Mouse (Mus musculus): ENCODE measurements around the gene Glipr2. TPM values are rescaled to one million over a fixed set of nuclear protein-coding genes. Genes with fewer than 3 reads are reported as not detected.

Gene Glipr2
- polyA plus RNA-seq, 1 experiment from 2014 or later, result 70.9 TPM

DNA sequence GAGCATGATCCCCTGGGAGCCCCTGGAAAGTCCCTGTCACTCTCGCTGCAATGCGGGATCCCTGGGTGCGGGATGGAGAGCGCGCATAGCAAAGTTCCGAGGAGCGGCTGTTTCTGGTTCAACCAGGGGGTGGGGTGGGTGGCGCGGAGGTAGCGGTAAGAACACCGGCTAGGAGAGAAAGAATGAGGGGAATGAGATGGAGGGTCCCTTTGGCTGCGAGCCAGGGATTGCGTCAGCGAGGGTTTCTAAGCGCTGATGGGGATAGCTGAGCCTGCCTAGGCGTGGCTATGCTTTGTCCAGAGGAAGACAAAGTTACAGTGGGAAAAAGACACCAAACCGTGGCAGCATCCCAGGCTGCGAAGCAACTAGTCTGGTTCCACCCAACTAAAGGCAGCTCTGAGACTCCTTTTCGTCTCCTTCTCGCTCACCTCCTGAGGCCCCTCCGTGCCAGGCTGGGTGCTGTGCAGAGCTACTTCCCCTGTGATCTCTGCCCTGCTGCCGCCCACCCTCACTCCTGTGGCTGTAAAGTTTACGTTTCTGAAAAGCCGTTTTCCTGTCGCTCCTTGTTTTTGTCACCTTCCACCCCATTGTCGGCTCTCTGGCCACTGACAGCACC lies 753 bp downstream of the Glipr2 start:
- no peaks in the 10 kb centered on the region for H3K36me3 ChIP-seq
- H3K4me1 ChIP-seq (replicated peaks), result peaks cover 22% of the 10 kb centered on the region
- H3K4me2 ChIP-seq, result peak overlapping the region; percentile 90
- H3K4me3 ChIP-seq, result peak overlapping the region; percentile 77
- no peaks in the 10 kb centered on the region; the same call in 1 of the 2 replicates for H3K27me3 ChIP-seq
- WGBS, result under 1% methylated on average over 26 of the region's 26 CpGs
- peak overlapping the region; percentile 85 for H3K9ac ChIP-seq
- ATAC-seq (ENCODE audit: low read depth), result peak; percentile 87
- peak overlapping the region; percentile 90 for H3K27ac ChIP-seq (replicated peaks)
- no peaks in the 10 kb centered on the region for H3K9me3 ChIP-seq

DNA sequence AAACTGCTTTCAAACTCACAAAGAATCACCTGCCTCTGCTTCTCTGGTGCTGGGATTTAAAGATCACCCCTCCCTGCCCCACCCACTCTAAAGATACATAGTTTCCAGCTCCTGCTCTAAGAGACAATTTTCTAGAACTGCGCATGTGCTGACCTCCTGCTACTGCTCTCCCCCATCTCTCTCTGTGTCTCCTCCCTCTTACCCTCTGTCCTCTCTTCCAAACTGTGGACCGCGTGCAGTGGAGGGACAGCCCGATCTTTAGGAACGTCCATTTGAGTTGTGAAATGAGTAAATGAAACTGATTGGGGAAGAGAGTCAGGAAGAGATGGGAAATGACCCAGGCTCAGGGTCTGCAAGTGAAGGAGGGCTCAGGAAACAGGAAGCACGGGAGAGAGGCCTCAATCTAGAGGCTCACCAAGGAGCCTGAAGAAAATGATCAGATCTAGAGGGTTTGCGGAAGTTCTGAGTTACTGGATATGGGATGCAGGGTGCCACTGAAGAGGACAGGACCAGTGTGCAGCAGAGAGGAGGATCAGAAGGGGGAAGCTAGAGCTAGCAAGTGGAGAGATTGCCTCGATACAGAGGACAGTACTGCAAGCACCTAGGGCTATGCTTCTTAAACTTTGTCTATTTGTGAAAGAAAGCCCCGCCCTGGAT lies 2.5 kb downstream of the Glipr2 start:
- 73% methylated on average over 9 of the region's 9 CpGs for whole genome bisulfite sequencing
- H3K27ac ChIP-seq (replicated peaks), result no peak overlapping the region
- no peak for ATAC-seq (ENCODE audit: low read depth)
- 0 out of 2 replicates have a peak overlapping the region, but pooled peaks have one; percentile 4 for H3K9ac ChIP-seq
- no peaks in the 10 kb centered on the region for H3K36me3 ChIP-seq
- no peak overlapping the region for H3K4me3 ChIP-seq
- peaks cover 22% of the 10 kb centered on the region for H3K4me1 ChIP-seq (replicated peaks)
- no peaks in the 10 kb centered on the region; the same call in 1 of the 2 replicates for H3K27me3 ChIP-seq
- H3K9me3 ChIP-seq, result no peaks in the 10 kb centered on the region
- H3K4me2 ChIP-seq, result peak overlapping the region; percentile 90

DNA sequence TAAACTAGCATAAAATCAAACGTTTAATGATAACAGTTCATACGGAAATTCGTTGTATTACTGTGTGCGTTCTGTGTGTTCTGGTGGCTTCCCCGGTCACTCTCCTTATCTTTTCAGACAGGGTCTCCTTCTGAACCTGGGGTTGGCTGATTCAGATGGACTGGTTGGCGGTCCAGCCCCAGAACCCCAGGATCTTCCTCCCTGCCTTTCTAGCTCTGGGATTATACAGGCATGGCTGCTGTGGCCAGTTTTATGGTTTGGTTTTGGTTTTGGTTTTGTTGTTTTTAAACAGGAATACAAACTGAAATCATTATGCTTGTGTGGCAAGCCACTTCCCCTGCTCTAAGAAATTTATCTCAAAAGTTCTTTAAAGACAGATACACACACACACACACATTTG lies 3.0 kb downstream of the Glipr2 start:
- H3K27ac ChIP-seq (replicated peaks), result no peak overlapping the region
- peaks cover 22% of the 10 kb centered on the region for H3K4me1 ChIP-seq (replicated peaks)
- no peaks in the 10 kb centered on the region for H3K36me3 ChIP-seq
- no peak for ATAC-seq (ENCODE audit: low read depth)
- no peak overlapping the region for H3K9ac ChIP-seq
- 91% methylated on average over 6 of the region's 6 CpGs for WGBS
- no peaks in the 10 kb centered on the region for H3K9me3 ChIP-seq
- H3K27me3 ChIP-seq, result no peaks in the 10 kb centered on the region; the same call in 1 of the 2 replicates
- H3K4me2 ChIP-seq, result peak overlapping the region; percentile 90; the same call in 1 of the 2 replicates
- no peak overlapping the region for H3K4me3 ChIP-seq

DNA sequence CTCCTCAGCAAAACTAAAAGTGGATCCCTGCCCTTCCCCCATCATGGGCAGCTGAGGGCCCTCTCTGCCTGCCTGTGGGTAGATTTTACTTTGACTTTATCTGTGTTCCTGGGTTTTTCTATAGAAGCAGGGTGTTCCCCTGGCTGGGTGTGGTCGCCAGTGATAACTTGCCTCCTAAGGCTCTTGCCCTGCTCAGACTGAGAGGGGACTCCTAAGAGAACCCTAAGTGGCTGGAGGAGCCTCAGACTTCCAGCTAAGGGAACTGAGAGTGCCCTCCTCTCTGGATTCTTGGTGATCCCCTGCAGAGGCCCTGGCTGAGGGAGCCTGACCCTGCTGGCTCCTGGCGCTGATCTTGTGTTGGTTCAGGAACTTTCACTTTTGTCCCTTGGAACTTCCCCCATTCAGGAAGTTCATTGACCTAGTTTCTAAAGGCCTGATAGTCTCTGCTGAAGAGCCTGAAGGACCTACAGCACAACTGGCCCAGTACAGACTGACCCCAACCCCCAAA lies 7.2 kb downstream of the Glipr2 start:
- WGBS, result 53% methylated on average over 2 of the region's 2 CpGs
- no peak overlapping the region for H3K9ac ChIP-seq
- no peaks in the 10 kb centered on the region for H3K27me3 ChIP-seq
- H3K4me1 ChIP-seq (replicated peaks), result peaks cover 25% of the 10 kb centered on the region
- H3K9me3 ChIP-seq, result no peaks in the 10 kb centered on the region
- ATAC-seq (ENCODE audit: low read depth), result no peak
- no peak overlapping the region for H3K4me3 ChIP-seq
- H3K27ac ChIP-seq (replicated peaks), result no peak overlapping the region
- H3K4me2 ChIP-seq, result no peak overlapping the region
- H3K36me3 ChIP-seq, result peaks cover 3% of the 10 kb centered on the region; the same call in 1 of the 2 replicates

DNA sequence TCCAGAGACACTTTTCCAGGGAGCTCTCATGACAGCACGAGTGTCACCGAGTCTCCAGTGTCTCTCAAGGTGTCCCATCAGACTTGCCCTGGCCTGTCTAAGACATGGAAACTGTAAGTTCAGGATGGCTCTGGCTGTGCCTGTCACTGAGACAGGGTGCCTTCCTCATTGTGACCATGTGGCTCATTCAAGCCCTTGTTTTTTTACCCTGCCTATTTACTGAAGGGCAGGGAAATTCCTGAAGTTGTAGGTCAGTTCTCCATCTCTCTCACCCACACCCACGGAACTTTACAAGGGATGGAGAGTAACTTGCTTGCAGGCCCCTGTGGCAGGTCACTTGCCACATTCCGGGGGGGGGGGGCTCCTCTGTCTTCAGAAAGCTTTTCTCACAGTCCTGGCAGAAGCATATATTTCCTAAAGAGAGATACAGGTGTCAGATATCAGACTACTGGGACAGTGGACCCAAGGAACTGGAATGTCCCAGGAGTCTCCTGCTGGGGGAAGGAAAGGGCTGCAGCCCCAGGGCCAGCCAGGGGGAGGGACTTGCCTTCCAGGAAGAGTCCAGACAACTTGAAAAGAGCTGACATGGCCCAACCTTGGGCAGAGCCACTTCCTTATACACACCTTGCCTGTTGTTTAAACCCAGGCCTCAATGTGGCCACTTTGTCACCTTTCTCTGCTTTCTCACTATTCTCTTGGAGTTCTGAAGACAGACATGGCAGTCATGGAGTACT lies 7.9 kb downstream of the Glipr2 start:
- H3K4me3 ChIP-seq, result no peak overlapping the region
- 51% methylated on average over 4 of the region's 4 CpGs for WGBS
- no peak overlapping the region for H3K9ac ChIP-seq
- no peak overlapping the region for H3K27ac ChIP-seq (replicated peaks)
- H3K9me3 ChIP-seq, result no peaks in the 10 kb centered on the region
- H3K27me3 ChIP-seq, result no peaks in the 10 kb centered on the region
- H3K4me1 ChIP-seq (replicated peaks), result peaks cover 25% of the 10 kb centered on the region
- ATAC-seq (ENCODE audit: low read depth), result no peak
- H3K36me3 ChIP-seq, result peaks cover 3% of the 10 kb centered on the region; the same call in 1 of the 2 replicates
- H3K4me2 ChIP-seq, result no peak overlapping the region

DNA sequence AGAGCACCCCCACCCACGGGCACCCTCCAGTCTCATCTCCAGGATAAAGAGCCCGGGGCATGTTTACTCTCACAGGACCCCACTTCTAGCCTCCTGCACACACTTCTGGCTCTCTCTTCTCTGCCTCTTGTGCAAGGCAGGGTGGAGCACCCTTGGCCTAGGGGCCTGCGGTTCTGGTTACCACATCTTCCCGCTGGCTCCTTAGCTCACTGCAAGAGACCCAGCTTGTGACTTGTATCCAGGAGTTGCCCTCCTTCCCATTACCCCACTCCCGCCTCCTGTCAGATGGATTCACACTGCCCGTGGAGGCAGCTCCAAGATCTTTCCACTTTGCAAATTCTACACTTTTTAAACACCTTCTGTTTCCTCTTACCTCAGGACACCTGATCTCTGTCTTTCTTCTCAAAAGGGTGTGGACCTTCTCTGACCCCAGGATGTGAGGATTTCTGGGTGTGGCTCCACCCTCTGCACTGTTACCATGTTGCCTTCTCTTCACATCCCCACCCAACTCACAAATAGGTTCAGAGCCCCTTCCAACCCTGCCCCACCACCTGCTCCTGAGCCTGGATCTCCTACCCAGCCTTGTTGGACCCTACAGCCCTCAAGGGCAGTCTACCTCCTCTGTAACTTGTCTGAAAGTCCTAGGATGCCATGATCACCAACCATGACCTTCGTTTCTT lies 8.8 kb downstream of the Glipr2 start:
- 81% methylated on average over 7 of the region's 7 CpGs for WGBS
- ATAC-seq (ENCODE audit: low read depth), result no peak
- H3K27me3 ChIP-seq, result no peaks in the 10 kb centered on the region

DNA sequence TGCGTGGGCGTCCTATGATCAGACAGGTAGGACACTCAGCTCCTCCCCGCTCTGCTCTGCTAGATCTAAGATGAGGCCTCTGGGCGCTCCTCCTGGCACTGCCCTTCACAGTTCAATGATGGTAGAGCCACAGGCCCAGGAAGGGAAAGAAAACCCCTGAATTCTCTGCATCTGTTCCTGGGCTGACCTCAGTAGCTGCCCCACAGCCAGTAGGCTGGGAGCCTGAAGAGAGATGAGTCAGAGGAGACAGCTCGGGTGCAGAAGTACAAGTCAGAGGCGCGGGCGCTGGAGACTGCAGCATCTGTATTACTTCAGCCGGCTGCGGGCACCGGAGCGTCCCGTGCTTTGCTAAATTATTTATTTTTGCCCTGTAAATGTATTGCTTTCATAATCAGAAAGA lies 11.4 kb downstream of the Glipr2 start:
- no peak for ATAC-seq (ENCODE audit: low read depth)
- peak overlapping the region; percentile 48 for H3K9ac ChIP-seq
- WGBS, result 54% methylated on average over 13 of the region's 13 CpGs

More for the DNA sequence above, 8.8 kb downstream of the Glipr2 start:
- H3K27ac ChIP-seq (replicated peaks), result no peak overlapping the region
- H3K36me3 ChIP-seq, result peaks cover 3% of the 10 kb centered on the region; the same call in 1 of the 2 replicates
- no peaks in the 10 kb centered on the region for H3K9me3 ChIP-seq
- H3K4me1 ChIP-seq (replicated peaks), result peaks cover 24% of the 10 kb centered on the region
- H3K4me3 ChIP-seq, result no peak overlapping the region
- no peak overlapping the region for H3K9ac ChIP-seq
- no peak overlapping the region for H3K4me2 ChIP-seq

DNA sequence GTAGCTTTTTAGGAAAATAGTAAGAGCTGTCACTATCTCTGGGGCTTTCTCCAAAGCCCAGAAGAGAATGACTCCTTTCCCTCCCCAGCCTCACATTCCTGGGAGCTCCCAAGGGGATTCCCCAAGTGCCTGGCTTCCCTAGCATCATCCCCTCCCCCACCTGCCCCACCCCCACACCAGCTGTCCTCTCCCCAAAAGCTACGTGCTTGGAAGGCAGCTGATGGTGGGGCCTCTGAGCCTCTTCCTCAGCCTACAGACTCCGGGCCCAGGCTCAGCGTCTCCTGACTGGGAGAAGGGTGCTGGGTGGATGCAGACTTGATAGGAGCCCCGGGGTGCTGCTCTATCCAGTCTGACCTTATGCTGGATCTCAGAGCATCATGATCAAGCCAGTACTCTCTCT lies 12.2 kb downstream of the Glipr2 start:
- H3K9ac ChIP-seq, result peak overlapping the region; percentile 38; the same call in 1 of the 2 replicates
- H3K27me3 ChIP-seq, result no peaks in the 10 kb centered on the region
- WGBS, result 17% methylated on average over 4 of the region's 4 CpGs
- H3K36me3 ChIP-seq, result peaks cover 3% of the 10 kb centered on the region; the same call in 1 of the 2 replicates
- no peaks in the 10 kb centered on the region for H3K9me3 ChIP-seq
- H3K4me1 ChIP-seq (replicated peaks), result peaks cover 45% of the 10 kb centered on the region
- ATAC-seq (ENCODE audit: low read depth), result no peak
- H3K4me2 ChIP-seq, result no peak overlapping the region
- H3K27ac ChIP-seq (replicated peaks), result 0 out of 2 replicates have a peak overlapping the region, but pooled peaks have one; percentile 28
- H3K4me3 ChIP-seq, result no peak overlapping the region

More for the DNA sequence above, 11.4 kb downstream of the Glipr2 start:
- H3K27ac ChIP-seq (replicated peaks), result 0 out of 2 replicates have a peak overlapping the region, but pooled peaks have one; percentile 13
- H3K4me1 ChIP-seq (replicated peaks), result peaks cover 43% of the 10 kb centered on the region
- H3K4me3 ChIP-seq, result no peak overlapping the region
- H3K36me3 ChIP-seq, result peaks cover 3% of the 10 kb centered on the region; the same call in 1 of the 2 replicates
- H3K27me3 ChIP-seq, result no peaks in the 10 kb centered on the region
- H3K4me2 ChIP-seq, result no peak overlapping the region
- H3K9me3 ChIP-seq, result no peaks in the 10 kb centered on the region

DNA sequence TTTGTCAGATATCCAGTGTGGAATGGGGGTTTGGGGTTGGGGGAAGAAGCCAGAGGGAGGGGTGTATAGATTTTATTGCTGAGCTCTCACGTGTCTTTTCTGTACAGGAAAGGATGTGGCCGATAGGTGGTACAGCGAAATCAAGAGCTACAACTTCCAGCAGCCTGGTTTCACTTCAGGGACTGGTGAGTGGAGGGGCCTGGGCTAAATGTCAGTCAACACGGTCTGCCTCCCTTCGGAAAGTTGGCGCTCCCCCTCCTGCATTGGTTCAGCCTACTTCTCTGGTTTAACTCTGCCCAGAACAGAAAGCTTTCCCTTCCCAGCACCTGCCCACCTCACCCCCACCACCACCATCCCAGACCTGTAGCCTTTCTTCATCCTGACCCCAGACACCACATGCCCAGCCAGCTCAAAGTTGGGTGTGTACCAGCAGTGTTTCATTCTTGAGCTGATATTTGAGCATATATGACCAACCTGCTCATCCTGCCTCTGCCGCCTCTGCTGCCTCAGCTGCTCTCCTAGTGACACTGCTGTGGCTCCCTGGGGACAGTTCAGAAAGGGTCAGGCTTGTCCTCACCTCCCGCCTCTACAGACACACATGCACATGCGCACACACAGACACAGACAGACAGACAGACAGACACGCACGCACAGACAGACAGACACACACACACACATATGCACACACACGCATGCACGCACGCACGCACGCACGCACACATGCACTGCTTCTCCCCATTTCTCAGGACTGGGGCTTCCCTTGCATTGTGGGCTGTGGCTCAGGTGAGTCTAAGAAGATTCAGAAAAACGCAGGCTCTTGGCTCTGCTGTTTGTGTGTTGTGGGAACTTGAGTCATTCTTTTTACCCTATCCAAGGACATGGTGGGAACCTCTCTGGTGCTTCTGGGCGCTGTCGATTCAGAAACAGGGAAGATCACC lies 13.5 kb downstream of the Glipr2 start:
- no peak overlapping the region for H3K4me2 ChIP-seq
- no peak overlapping the region for H3K4me3 ChIP-seq
- H3K27ac ChIP-seq (replicated peaks), result no peak overlapping the region
- H3K9me3 ChIP-seq, result no peaks in the 10 kb centered on the region
- no peak for ATAC-seq (ENCODE audit: low read depth)
- no peak overlapping the region for H3K9ac ChIP-seq
- WGBS, result 83% methylated on average over 20 of the region's 20 CpGs
- no peaks in the 10 kb centered on the region for H3K27me3 ChIP-seq
- peaks cover 45% of the 10 kb centered on the region for H3K4me1 ChIP-seq (replicated peaks)
- peaks cover 3% of the 10 kb centered on the region; the same call in 1 of the 2 replicates for H3K36me3 ChIP-seq

DNA sequence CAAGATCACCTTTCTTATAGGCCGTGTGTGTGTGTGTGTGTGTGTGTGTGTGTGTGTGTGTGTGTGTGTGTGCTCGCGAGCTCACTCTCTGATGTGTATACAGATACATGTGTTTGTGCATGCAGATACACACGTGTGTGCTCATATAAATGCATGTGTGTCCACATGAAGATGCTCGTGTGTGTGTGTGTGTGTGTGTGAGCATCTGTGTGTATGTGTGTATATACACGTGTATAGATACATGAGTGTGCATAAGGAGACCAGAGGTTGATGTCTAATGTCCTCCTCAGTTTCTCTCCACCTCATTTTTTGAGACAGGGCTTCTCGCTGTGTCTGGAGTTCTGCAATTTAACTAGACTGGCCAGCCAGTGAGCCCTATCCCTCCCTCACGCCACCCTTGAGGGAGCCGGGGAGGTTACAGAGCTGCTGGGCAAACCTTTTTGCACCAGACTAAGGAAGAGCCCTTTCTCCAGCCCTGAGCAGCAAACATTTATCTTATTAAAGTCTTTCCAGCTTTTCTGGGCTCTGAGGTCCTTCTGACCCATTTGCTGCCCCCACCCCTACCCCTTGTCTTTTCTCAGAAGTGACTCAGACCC lies 14.4 kb downstream of the Glipr2 start:
- no peaks in the 10 kb centered on the region for H3K36me3 ChIP-seq
- ATAC-seq (ENCODE audit: low read depth), result peak; percentile 4; the same call in 1 of the 2 replicates
- H3K27me3 ChIP-seq, result no peaks in the 10 kb centered on the region
- peak overlapping the region; percentile 68 for H3K27ac ChIP-seq (replicated peaks)
- no peaks in the 10 kb centered on the region for H3K9me3 ChIP-seq
- H3K4me2 ChIP-seq, result peak overlapping the region; percentile 13; the same call in 1 of the 2 replicates
- WGBS, result 75% methylated on average over 9 of the region's 9 CpGs
- H3K4me3 ChIP-seq, result no peak overlapping the region
- peaks cover 45% of the 10 kb centered on the region for H3K4me1 ChIP-seq (replicated peaks)
- H3K9ac ChIP-seq, result no peak overlapping the region

All from neural tube, embryonic 13.5 days (tissue).